Mouse (Mus musculus): ENCODE measurements at regions not wholly inside any gene's neighbourhood (a gene's known extent, or its start where the extent isn't known, plus 50 kb on each side); places are given as distances from the start of the nearest gene placed in this dataset.

DNA sequence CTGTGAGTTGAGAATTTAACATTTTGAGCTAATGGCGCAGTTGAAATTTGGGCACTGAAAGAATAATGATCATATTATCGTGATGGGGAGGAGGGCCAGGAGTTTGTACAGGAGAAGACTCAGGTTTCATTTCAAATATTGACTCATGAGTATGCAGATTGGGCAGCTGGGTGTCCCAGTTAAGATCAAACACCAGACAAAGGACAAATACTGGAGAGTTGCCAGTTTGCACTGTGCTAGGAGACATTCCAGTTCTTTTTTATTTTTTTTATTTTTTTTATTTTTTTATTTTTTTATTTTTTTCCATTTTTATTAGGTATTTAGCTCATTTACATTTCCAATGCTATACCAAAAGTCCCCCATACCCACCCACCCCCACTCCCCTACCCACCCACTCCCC, 411.2 kb upstream of the Api5 start:
- peak; percentile 38 for DNase-seq (ENCODE audit: inconsistent ontology term)

DNA sequence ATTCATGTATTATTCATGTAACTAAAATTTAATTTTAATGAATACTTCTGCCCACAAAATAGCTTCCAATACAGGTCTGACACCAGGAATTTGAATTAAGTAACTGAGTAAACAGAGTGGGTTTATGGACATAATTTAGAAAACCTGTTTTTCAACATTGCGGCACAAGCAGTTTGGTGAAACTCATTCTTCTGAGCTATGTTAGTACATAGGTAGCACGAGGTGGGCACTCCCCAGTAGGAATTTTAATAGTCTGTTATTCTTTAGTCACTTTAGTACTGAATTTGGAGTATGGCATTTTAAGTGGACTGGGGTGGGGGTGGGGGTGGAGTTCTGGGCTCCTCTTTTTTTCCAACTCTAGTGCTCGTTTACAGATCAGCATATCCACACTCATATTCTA, 408.5 kb upstream of the Api5 start:
- no peak for DNase-seq (ENCODE audit: inconsistent ontology term)

Data from Muller cell, postnatal 12 days (primary cell).